Mouse (Mus musculus): ENCODE measurements around the gene Hoxa10. TPM values are rescaled to one million over a fixed set of nuclear protein-coding genes. Genes with fewer than 3 reads are reported as not detected.

Hoxa10 gene
- total RNA-seq, 1 experiment = 0.80 TPM

DNA sequence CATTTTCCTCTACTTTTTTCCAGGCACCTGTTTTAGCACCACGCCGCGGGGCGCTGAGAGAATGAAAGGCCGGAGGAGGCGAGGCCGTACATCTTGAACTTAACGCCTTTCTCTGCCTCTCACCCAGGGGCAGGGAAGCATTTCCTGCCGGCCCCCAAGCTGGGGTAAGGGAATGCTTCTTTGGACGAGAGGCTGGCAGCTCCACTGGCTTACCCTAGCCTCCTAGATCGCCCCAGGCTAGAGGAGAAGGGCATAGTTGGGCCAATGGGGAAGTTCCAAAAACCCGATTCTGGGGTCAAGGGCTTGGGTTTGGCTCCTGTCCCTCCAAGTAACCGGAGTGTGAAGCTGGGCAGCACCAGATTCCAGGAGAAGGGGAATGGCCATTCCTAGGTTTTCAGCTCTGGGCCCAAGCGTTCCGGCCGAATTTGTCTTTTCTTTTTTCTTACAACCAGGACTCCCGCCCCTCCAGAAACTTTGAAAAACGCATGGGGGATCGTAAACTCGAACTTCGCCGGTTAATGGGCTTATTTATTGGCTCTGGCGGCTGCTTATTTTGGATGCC, 7.6 kb downstream of the Hoxa10 start:
- no peak overlapping the region for H3K9ac ChIP-seq (ENCODE audit: insufficient read depth, low read depth, low read length, poor library complexity, severe bottlenecking)
- DNase-seq (ENCODE audit: low read depth, low spot score) = no peak
- peaks cover 0 to 5% of the 10 kb centered on the region in 2 experiments; a peak in 1 of 4 replicates for H3K4me1 ChIP-seq (ENCODE audit: control insufficient read depth in 2 of 2, insufficient read depth in 2 of 2, low read length in 2 of 2, poor library complexity in 1 of 2)
- no peak for TF ChIP-seq MAFK (IDR thresholded peaks at IDR 0.05; ENCODE audit: insufficient read depth, low read depth, low read length)
- no peak for TF ChIP-seq CHD2 (IDR thresholded peaks at IDR 0.05; ENCODE audit: low read depth, low read length)
- TF ChIP-seq ZC3H11A (IDR thresholded peaks at IDR 0.05; ENCODE audit: borderline replicate concordance, low read depth, low read length) = no peak
- no peak for TF ChIP-seq HCFC1 (IDR thresholded peaks at IDR 0.05; ENCODE audit: borderline replicate concordance, insufficient read depth, low read length)
- no peak for TF ChIP-seq ZNF384 (IDR thresholded peaks at IDR 0.05; ENCODE audit: low read depth, low read length)
- no peak overlapping the region for H3K4me3 ChIP-seq (ENCODE audit: insufficient read depth in 1 of 2, low read depth in 1 of 2, low read length in 2 of 2, poor library complexity in 1 of 2, severe bottlenecking in 1 of 2)
- no peaks in the 10 kb centered on the region for H3K9me3 ChIP-seq (ENCODE audit: control insufficient read depth, insufficient read depth, low read depth, low read length)
- H3K27ac ChIP-seq (ENCODE audit: insufficient read depth, low read depth, low read length, poor library complexity, severe bottlenecking) = no peak overlapping the region
- no peaks in the 10 kb centered on the region for H3K36me3 ChIP-seq (ENCODE audit: control insufficient read depth, insufficient read depth, low read length, poor library complexity, severe bottlenecking)
- in situ Hi-C loops (cut with MboI; ENCODE audit: low sequenced_read_pairs in 2 of 2, unreplicated experiment in 2 of 2) = no loop called here

- H3K36me3 ChIP-seq (ENCODE audit: control insufficient read depth, insufficient read depth, low read length, poor library complexity, severe bottlenecking) = no peaks in the 10 kb centered on the region
- no peak overlapping the region for H3K27ac ChIP-seq (ENCODE audit: insufficient read depth, low read depth, low read length, poor library complexity, severe bottlenecking)
Measured at GRCm38 (mm10) chr6:52232568-52232965, 8.1 kb downstream of the Hoxa10 start.

DNA sequence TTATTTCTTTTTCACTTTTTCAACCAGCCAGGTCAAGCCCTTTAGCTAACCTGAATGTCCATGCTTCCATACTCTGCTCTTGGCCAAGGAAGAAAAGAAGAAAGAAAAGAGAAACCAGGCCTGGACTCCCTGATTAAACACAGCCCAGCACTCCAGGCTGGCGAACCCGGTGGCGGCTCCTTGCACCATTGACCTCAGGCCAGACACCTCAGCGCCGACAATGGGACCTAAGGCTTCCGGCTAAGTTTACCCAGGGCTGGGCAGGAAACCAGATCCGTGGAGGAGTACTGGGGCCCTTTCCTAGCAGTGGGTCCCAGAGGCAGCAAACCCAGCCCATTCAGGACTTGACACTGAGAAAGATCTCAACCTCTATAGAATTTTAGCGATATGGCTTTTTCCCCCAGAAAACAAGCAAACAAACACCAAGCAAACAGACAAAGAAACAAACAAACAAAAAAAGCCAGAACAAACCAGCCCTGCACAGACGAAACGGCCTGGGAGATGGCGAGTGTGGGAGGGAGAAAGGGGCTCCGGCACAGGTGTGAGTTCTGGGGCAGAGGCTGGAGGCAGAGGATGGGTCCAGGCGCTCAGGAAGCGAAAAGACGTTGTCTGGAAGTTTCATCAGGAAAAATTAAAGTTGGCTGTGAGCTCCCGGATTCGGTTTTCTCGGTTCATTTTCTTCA, 8.6 kb downstream of the Hoxa10 start:
- Histone ChIP-seq H3K4me3 (ENCODE audit: insufficient read depth in 1 of 2, low read depth in 1 of 2, low read length in 2 of 2, poor library complexity in 1 of 2, severe bottlenecking in 1 of 2) (no peak overlapping the region), H3K36me3 (ENCODE audit: control insufficient read depth, insufficient read depth, low read length, poor library complexity, severe bottlenecking) (no peaks in the 10 kb centered on the region), H3K9me3 (ENCODE audit: control insufficient read depth, insufficient read depth, low read depth, low read length) (no peaks in the 10 kb centered on the region), H3K4me1 (ENCODE audit: control insufficient read depth in 2 of 2, insufficient read depth in 2 of 2, low read length in 2 of 2, poor library complexity in 1 of 2) (peaks cover 0 to 5% of the 10 kb centered on the region in 2 experiments; a peak in 1 of 4 replicates), H3K9ac (ENCODE audit: insufficient read depth, low read depth, low read length, poor library complexity, severe bottlenecking) (no peak overlapping the region), H3K27ac (ENCODE audit: insufficient read depth, low read depth, low read length, poor library complexity, severe bottlenecking) (no peak overlapping the region)
- TF ChIP-seq CHD2 (IDR thresholded peaks at IDR 0.05; ENCODE audit: low read depth, low read length) (no peak), ZC3H11A (IDR thresholded peaks at IDR 0.05; ENCODE audit: borderline replicate concordance, low read depth, low read length) (no peak), ZNF384 (IDR thresholded peaks at IDR 0.05; ENCODE audit: low read depth, low read length) (no peak), MAFK (IDR thresholded peaks at IDR 0.05; ENCODE audit: insufficient read depth, low read depth, low read length) (no peak), HCFC1 (IDR thresholded peaks at IDR 0.05; ENCODE audit: borderline replicate concordance, insufficient read depth, low read length) (no peak)
- in situ Hi-C loops (cut with MboI; ENCODE audit: low sequenced_read_pairs in 2 of 2, unreplicated experiment in 2 of 2) = no loop called here
- DNase-seq (ENCODE audit: low read depth, low spot score) = no peak

More at GRCm38 (mm10) chr6:52232568-52232965, 8.1 kb downstream of the Hoxa10 start:
- no peak for TF ChIP-seq MAFK (IDR thresholded peaks at IDR 0.05; ENCODE audit: insufficient read depth, low read depth, low read length)
- TF ChIP-seq ZNF384 (IDR thresholded peaks at IDR 0.05; ENCODE audit: low read depth, low read length) = no peak
- TF ChIP-seq HCFC1 (IDR thresholded peaks at IDR 0.05; ENCODE audit: borderline replicate concordance, insufficient read depth, low read length) = no peak
- TF ChIP-seq CHD2 (IDR thresholded peaks at IDR 0.05; ENCODE audit: low read depth, low read length) = no peak
- TF ChIP-seq ZC3H11A (IDR thresholded peaks at IDR 0.05; ENCODE audit: borderline replicate concordance, low read depth, low read length) = no peak
- no peak for DNase-seq (ENCODE audit: low read depth, low spot score)
- Histone ChIP-seq H3K4me3 (ENCODE audit: insufficient read depth in 1 of 2, low read depth in 1 of 2, low read length in 2 of 2, poor library complexity in 1 of 2, severe bottlenecking in 1 of 2) (no peak overlapping the region), H3K4me1 (ENCODE audit: control insufficient read depth in 2 of 2, insufficient read depth in 2 of 2, low read length in 2 of 2, poor library complexity in 1 of 2) (peaks cover 0 to 5% of the 10 kb centered on the region in 2 experiments; a peak in 1 of 4 replicates), H3K9me3 (ENCODE audit: control insufficient read depth, insufficient read depth, low read depth, low read length) (no peaks in the 10 kb centered on the region), H3K9ac (ENCODE audit: insufficient read depth, low read depth, low read length, poor library complexity, severe bottlenecking) (no peak overlapping the region)
- in situ Hi-C loops (cut with MboI; ENCODE audit: low sequenced_read_pairs in 2 of 2, unreplicated experiment in 2 of 2) = no loop called here

DNA sequence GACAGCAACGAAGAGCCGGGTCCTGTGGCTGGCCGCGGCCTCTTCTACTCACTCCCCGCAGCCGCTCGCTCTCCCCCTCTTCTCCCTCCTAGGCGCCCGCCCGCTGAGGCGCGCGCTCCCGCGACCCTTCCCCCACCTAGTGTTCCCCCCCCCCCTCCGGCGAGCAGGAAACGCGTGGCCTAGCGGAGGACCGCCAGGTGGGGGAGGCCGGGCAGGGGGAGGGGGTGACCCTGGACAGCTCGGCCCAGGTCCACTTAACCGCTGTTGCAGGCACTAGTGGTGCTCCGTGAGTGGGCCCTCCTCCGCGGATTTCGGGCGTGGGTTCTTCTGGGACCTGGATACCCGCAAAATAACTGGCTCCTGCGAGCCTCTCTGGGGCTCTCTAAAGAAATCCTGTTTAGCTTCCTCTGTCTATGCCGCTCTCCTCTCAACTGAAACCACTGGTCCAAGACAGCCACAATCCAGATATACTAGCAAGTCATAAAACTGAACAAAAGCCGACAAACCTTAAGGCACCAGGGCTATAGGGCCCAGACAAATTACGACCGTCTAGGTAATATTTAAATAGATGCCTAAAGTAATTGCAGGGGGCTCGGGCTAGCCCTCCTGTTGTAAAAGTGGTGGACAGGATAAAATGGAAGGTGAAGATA, 10.0 kb downstream of the Hoxa10 start, which contains the start of gene Hoxa9:
Gene Hoxa9, minus strand, starts transcription at position 574 of the 650 bp plus-strand sequence.
- Histone ChIP-seq H3K9ac (ENCODE audit: insufficient read depth, low read depth, low read length, poor library complexity, severe bottlenecking) (no peak within 1 kb of the TSS), H3K27ac (ENCODE audit: insufficient read depth, low read depth, low read length, poor library complexity, severe bottlenecking) (no peak within 1 kb of the TSS), H3K4me3 (ENCODE audit: insufficient read depth in 1 of 2, low read depth in 1 of 2, low read length in 2 of 2, poor library complexity in 1 of 2, severe bottlenecking in 1 of 2) (peak within 1 kb of the TSS in 1 of 2 experiments; percentile 11; a peak in 1 of 4 replicates), H3K36me3 (ENCODE audit: control insufficient read depth, insufficient read depth, low read length, poor library complexity, severe bottlenecking) (no peaks in the 10 kb centered on the region), H3K4me1 (ENCODE audit: control insufficient read depth in 2 of 2, insufficient read depth in 2 of 2, low read length in 2 of 2, poor library complexity in 1 of 2) (peaks cover 0 to 5% of the 10 kb centered on the region in 2 experiments; a peak in 1 of 4 replicates), H3K9me3 (ENCODE audit: control insufficient read depth, insufficient read depth, low read depth, low read length) (no peaks in the 10 kb centered on the region)
- DNase-seq (ENCODE audit: low read depth, low spot score) = no peak
- TF ChIP-seq MAFK (IDR thresholded peaks at IDR 0.05; ENCODE audit: insufficient read depth, low read depth, low read length) (no peak), ZC3H11A (IDR thresholded peaks at IDR 0.05; ENCODE audit: borderline replicate concordance, low read depth, low read length) (no peak), HCFC1 (IDR thresholded peaks at IDR 0.05; ENCODE audit: borderline replicate concordance, insufficient read depth, low read length) (no peak), ZNF384 (IDR thresholded peaks at IDR 0.05; ENCODE audit: low read depth, low read length) (no peak), CHD2 (IDR thresholded peaks at IDR 0.05; ENCODE audit: low read depth, low read length) (no peak)
- in situ Hi-C loops (cut with MboI; ENCODE audit: low sequenced_read_pairs in 2 of 2, unreplicated experiment in 2 of 2) = no loop called here
